Mouse (Mus musculus) E14TG2a.4 (cell line): Measurements from ENCODE around the gene Olfr1412.
A peak's percentile ranks its signal among the peaks of the same experiment; 100 is the strongest.

Source experiments
- H3K27me3 ChIP-seq: 2 replicates; pipeline ENCODE4 v1.6.1; 2014; ENCODE audit warnings: low read length, control low read depth; ENCODE audit not compliant: insufficient read depth
- H3K36me3 ChIP-seq: 2 replicates; pipeline ENCODE4 v1.6.1; 2014; ENCODE audit warnings: low read length, control low read depth; ENCODE audit not compliant: insufficient read depth
- H3K4me1 ChIP-seq: replicated peaks from 2 replicates; pipeline ENCODE4 v1.6.1; 2014; ENCODE audit warnings: low read depth, low read length, control low read depth
- H3K4me3 ChIP-seq: replicated peaks from 2 replicates; pipeline ENCODE4 v1.5.1; 2014; ENCODE audit warnings: mild to moderate bottlenecking, low read length
- H3K9me3 ChIP-seq: 2 replicates; pipeline ENCODE4 v1.6.1; 2014; ENCODE audit warnings: low read length, control low read depth
- CTCF ChIP-seq: conservative IDR thresholded peaks from 2 replicates; pipeline ENCODE4 v1.5.1; 2014; ENCODE audit warnings: low read length
- NANOG ChIP-seq: IDR thresholded peaks from 2 replicates; pipeline ENCODE4 v1.6.1; 2014; ENCODE audit warnings: borderline replicate concordance, low read length, mixed read lengths
- POU5F1 ChIP-seq: IDR thresholded peaks from 2 replicates; pipeline ENCODE4 v1.6.1; 2014; ENCODE audit warnings: low read length, borderline replicate concordance

Gene Olfr1412

GRCm38 (mm10) chr1:92633726-92634125 is 48.1 kb downstream of the Olfr1412 start:
- H3K36me3 ChIP-seq = peaks cover 31% of the 10 kb centered on the region
- no peak overlapping the region for H3K4me3 ChIP-seq
- H3K9me3 ChIP-seq = no peaks in the 10 kb centered on the region
- no peaks in the 10 kb centered on the region for H3K27me3 ChIP-seq
- TF ChIP-seq POU5F1 (no peak), NANOG (no peak), CTCF (no peak)
- H3K4me1 ChIP-seq = peaks cover 10% of the 10 kb centered on the region

DNA sequence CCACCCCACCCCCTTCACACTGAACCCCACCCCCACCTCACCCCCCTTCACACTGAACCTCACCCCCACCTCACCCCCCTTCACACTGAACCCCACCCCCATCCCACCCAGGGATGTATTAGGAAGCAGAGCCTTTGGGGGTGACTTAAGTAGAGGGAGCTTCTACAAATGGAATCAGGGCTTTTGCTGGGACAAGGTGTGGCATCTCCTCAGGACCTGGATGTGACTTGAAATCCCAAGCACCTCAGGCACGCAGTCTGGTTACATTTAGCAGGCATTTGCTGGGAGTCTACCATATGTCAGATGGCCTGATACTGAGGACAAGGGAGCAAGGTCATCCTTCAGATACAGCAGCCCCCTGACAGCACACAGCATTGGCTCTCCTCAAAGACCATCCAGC is 49.0 kb downstream of the Olfr1412 start:
- Histone ChIP-seq H3K27me3 (no peaks in the 10 kb centered on the region), H3K4me1 (peaks cover 18% of the 10 kb centered on the region), H3K4me3 (no peak overlapping the region), H3K9me3 (no peaks in the 10 kb centered on the region), H3K36me3 (peaks cover 39% of the 10 kb centered on the region)
- TF ChIP-seq NANOG (no peak), POU5F1 (no peak), CTCF (no peak)

DNA sequence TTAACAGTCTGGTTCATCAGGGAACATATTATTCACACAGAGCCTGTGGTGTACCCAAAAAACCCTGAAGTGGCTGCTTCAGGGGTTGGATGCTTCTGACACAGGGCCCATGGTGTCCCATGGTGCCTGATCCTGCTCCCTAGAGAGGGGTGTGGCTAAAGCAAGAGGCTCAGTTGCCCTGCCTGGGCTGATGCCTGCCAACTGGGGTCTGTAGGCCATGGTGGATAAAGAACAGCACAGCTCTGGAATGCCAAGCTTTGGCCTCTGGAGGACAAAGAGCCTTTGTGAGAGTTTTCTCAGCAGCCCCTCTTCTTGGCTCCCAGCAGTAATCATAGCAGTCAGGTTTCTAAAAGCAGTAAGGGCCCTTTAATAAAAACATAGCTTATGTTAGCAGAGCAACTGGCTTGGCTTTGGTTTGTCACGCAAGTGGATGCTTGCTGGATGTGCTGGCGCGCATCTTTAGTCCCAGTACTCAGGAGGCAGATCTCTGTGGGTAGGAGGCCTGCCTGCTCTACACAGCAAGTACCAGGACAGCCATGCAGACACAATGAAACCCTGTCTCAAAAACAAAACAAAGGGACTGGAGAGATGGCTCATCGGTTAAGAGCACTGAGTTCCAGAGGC is 49.5 kb downstream of the Olfr1412 start:
- no peak for TF ChIP-seq POU5F1
- no peak for TF ChIP-seq CTCF
- no peak for TF ChIP-seq NANOG
- peaks cover 45% of the 10 kb centered on the region for H3K36me3 ChIP-seq
- no peak overlapping the region for H3K4me3 ChIP-seq
- peaks cover 23% of the 10 kb centered on the region for H3K4me1 ChIP-seq
- no peaks in the 10 kb centered on the region for H3K9me3 ChIP-seq
- H3K27me3 ChIP-seq = no peaks in the 10 kb centered on the region

- Histone ChIP-seq H3K4me1 (peaks cover 33% of the 10 kb centered on the region), H3K9me3 (no peaks in the 10 kb centered on the region), H3K36me3 (peaks cover 45% of the 10 kb centered on the region), H3K27me3 (no peaks in the 10 kb centered on the region), H3K4me3 (no peak overlapping the region)
- no peak for TF ChIP-seq CTCF
- TF ChIP-seq POU5F1 = no peak
- TF ChIP-seq NANOG = no peak
Observed at GRCm38 (mm10) chr1:92636015-92636414, 50.4 kb downstream of the Olfr1412 start.

DNA sequence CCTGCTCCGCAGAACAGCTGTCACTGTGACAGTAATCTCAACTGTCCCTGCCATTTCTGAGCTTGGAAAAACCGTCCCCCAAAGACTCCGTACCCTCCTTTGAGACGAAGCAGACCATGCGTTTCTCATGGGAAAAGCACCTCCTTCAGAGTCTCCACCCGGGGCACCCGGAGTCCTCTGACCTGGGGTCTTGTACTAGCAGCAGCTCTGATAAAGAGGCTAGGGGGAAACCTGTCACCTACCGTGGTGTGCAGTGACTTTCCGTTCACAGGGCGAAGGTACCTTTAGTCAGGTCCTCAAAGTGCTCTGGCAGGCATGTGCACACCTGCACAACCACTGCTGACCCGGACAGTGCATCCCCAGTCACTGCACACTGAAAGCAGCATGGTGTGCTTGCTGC is 51.1 kb downstream of the Olfr1412 start:
- TF ChIP-seq CTCF (no peak), POU5F1 (no peak)
- Histone ChIP-seq H3K4me1 (peaks cover 37% of the 10 kb centered on the region), H3K27me3 (no peaks in the 10 kb centered on the region), H3K36me3 (peaks cover 45% of the 10 kb centered on the region), H3K9me3 (no peaks in the 10 kb centered on the region), H3K4me3 (no peak overlapping the region)

- Histone ChIP-seq H3K27me3 (no peaks in the 10 kb centered on the region), H3K4me3 (no peak overlapping the region), H3K36me3 (peaks cover 45% of the 10 kb centered on the region), H3K4me1 (peaks cover 43% of the 10 kb centered on the region), H3K9me3 (no peaks in the 10 kb centered on the region)
- TF ChIP-seq POU5F1 (no peak), CTCF (no peak), NANOG (no peak)
Observed at GRCm38 (mm10) chr1:92637501-92638172, 52.1 kb downstream of the Olfr1412 start.

GRCm38 (mm10) chr1:92638181-92638580 is 52.6 kb downstream of the Olfr1412 start:
- TF ChIP-seq NANOG = no peak
- TF ChIP-seq POU5F1 = no peak
- TF ChIP-seq CTCF = no peak
- Histone ChIP-seq H3K4me3 (no peak overlapping the region), H3K27me3 (no peaks in the 10 kb centered on the region), H3K9me3 (no peaks in the 10 kb centered on the region), H3K36me3 (peaks cover 45% of the 10 kb centered on the region), H3K4me1 (peaks cover 43% of the 10 kb centered on the region)

GRCm38 (mm10) chr1:92638736-92639135 is 53.2 kb downstream of the Olfr1412 start:
- no peaks in the 10 kb centered on the region for H3K27me3 ChIP-seq
- peaks cover 45% of the 10 kb centered on the region for H3K36me3 ChIP-seq
- no peak overlapping the region for H3K4me3 ChIP-seq
- H3K4me1 ChIP-seq = peaks cover 43% of the 10 kb centered on the region
- H3K9me3 ChIP-seq = no peaks in the 10 kb centered on the region
- TF ChIP-seq CTCF (no peak), NANOG (no peak), POU5F1 (no peak)

- TF ChIP-seq CTCF (no peak), POU5F1 (no peak), NANOG (no peak)
- peaks cover 4% of the 10 kb centered on the region for H3K27me3 ChIP-seq
Observed at GRCm38 (mm10) chr1:92640393-92640792, 54.8 kb downstream of the Olfr1412 start.

More at GRCm38 (mm10) chr1:92640393-92640792, 54.8 kb downstream of the Olfr1412 start:
- Histone ChIP-seq H3K9me3 (no peaks in the 10 kb centered on the region), H3K4me1 (peaks cover 37% of the 10 kb centered on the region), H3K4me3 (peak overlapping the region; percentile 92; the same call in 1 of the 2 replicates), H3K36me3 (peaks cover 45% of the 10 kb centered on the region)
